Mouse (Mus musculus) stomach, postnatal 0 days (tissue): ENCODE data around the gene Ctc1.

Source experiments
- CTCF ChIP-seq: IDR thresholded peaks from 2 replicates; pipeline ENCODE4 v1.5.1; 2016; ENCODE audit warnings: antibody characterized with exemption, low read depth, mild to moderate bottlenecking, moderate library complexity
- EP300 ChIP-seq: optimal IDR thresholded peaks from 2 replicates; pipeline ENCODE3; 2016; ENCODE audit warnings: antibody characterized with exemption

GRCm38 (mm10) chr11:69058265-69058664, 42.6 kb downstream of the Ctc1 start:
- TF ChIP-seq CTCF (no peak), EP300 (no peak)
